Mouse (Mus musculus) brain, embryonic 14.5 days (tissue): ENCODE measurements at regions not wholly inside any gene's neighbourhood (a gene's known extent, or its start where the extent isn't known, plus 50 kb on each side); places are given as distances from the start of the nearest gene placed in this dataset.

Experiments used
- CTCF ChIP-seq: fragments of 200-500 bp; IDR thresholded peaks from 2 replicates; pipeline ENCODE4 v1.5.1; 2012; ENCODE audit warnings: inconsistent platforms, mild to moderate bottlenecking, moderate library complexity, borderline replicate concordance; ENCODE audit not compliant: insufficient read depth, insufficient read length; ENCODE audit errors: extremely low read depth
- POLR2A ChIP-seq: fragments of 200-500 bp; IDR thresholded peaks from 2 replicates; pipeline ENCODE4 v1.6.1; 2012; ENCODE audit warnings: mild to moderate bottlenecking, inconsistent platforms, borderline replicate concordance; ENCODE audit not compliant: poor library complexity, insufficient read depth, insufficient read length, severe bottlenecking; ENCODE audit errors: extremely low read depth

GRCm38 (mm10) chr15:6183627-6184026, 116.0 kb upstream of the Dab2 start:
- no peak for TF ChIP-seq CTCF
- no peak for TF ChIP-seq POLR2A
